Mouse (Mus musculus) skeletal muscle tissue, adult 2 months (tissue): ENCODE measurements at regions not wholly inside any gene's neighbourhood (a gene's known extent, or its start where the extent isn't known, plus 50 kb on each side); places are given as distances from the start of the nearest gene placed in this dataset.

Experiments used
- DNase-seq: peaks from one replicate; pipeline ENCODE4 v3.0.0-alpha.2; 2012; ENCODE audit warnings: low read depth, low spot score

DNA sequence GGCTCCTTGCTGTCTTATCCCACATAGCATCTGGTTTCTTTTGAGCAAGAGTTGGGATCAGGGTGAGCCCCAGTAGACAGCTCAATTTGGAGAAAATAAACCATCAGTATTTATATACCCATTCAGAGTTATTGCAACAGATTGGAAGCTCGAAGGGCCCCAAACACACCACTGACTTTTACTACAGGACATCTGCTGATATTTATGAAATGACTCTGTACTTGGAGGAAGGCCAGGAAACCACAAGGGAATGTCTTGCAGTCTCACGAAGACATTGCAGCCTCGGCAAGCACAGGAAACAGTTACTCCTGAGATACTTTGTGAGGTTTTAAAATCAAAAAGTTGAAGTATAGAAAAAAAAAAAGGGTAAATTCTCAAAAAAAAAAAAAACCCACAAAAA, 375.1 kb upstream of the 4931408C20Rik start:
- peak; percentile 48 for DNase-seq
